Mouse (Mus musculus) erythroblast, adult 5-6 weeks (primary cell): ENCODE measurements around the gene Clip2. TPM values are rescaled to one million over a fixed set of nuclear protein-coding genes. Genes with fewer than 3 reads are reported as not detected.

Experiments
- ATAC-seq: replicated peaks from 2 replicates; pipeline ENCODE4 v1.8.0; 2016; ENCODE audit warnings: moderate number of reproducible peaks, mild to moderate bottlenecking, moderate TSS enrichment, inconsistent platforms; ENCODE audit not compliant: poor library complexity, low FRiP score, severe bottlenecking
- total RNA-seq, 2 experiments: library from RNA; stranded (forward) in 1 of 2; stranded (reverse) in 1 of 2; fragments of 150-400 nt in 1 of 2; fragments of 200-764, 138-1000 nt in 1 of 2; gene quantifications; 2 replicates each; pipeline versions ENCODE4 v1.2.3 to v1.2.4; 2015 to 2017; ENCODE audit warnings: low replicate concordance in 2 of 2

Gene Clip2
- total RNA-seq (2015; ENCODE audit: low replicate concordance) (0.21 and 0.96 TPM in 2 replicates), total RNA-seq (2017; ENCODE audit: low replicate concordance) (2.1 and 4.0 TPM in 2 replicates)

DNA sequence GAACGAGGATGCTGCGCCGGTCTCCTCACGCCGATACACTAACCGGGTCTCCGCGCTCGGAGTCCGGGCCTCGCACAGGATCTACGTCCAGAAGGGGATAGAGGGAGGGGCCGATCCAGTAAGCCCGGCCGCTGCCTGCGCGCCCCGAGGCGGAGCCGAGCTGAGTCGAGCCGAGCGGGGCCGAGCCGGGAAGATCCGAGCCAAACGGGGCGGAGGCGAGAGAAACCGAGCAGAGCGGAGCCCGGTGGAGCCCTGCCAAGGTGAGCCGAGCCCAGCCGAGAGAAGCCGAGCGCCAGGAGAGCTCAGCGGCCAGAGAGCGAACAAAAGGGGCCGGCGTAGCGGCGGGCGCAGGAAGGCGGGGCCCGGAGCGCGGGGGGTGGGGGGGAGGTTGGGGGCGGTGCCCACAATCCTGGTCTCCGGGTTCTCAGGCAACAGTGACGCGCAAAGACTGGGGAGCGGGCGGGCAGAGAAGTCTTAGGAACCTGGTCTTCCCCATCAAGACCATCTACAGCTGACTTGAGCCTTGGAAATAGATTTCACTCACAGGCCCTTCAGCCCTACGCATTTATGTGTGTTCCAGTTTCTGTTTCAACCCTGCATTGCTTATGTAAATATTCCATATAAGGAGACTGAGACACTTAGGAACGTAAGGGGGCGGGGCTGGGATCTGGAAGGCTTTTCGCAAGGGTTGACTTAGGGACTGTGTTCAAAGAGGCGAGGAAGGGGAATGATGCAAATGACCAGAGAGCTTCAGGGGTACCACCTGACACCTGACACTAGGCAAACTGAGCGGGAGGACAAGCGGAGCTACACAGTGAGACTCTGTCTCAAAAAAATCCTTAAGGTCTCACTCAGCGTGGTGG, at the start of gene Clip2:
TSS of gene Clip2 (minus strand) at position 325 of the 863 bp plus-strand sequence.
- ATAC-seq: peak; percentile 61

GRCm38 (mm10) chr5:134597711-134598110, 45.5 kb upstream of the Clip2 start:
- ATAC-seq: no peak

DNA sequence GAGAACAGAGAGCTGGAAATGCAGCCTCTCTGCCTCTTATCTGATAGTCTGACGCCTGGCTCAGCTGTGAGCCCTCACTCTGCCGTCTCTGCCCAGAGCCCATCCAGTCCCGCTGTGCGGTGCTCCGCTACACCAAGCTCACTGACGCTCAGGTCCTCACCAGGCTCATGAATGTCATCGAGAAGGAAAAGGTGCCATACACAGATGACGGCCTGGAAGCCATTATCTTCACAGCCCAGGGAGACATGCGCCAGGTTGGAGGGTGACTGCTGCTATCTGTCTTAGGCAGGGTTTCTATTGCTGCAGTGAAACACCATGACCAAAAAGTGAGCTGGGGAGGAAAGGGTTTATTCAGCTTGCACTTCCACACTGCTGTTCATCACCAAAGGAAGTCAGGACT, 40.9 kb upstream of the Clip2 start:
- peak; percentile 88 for ATAC-seq

GRCm38 (mm10) chr5:134592026-134592581, 39.9 kb upstream of the Clip2 start:
- ATAC-seq: no peak

DNA sequence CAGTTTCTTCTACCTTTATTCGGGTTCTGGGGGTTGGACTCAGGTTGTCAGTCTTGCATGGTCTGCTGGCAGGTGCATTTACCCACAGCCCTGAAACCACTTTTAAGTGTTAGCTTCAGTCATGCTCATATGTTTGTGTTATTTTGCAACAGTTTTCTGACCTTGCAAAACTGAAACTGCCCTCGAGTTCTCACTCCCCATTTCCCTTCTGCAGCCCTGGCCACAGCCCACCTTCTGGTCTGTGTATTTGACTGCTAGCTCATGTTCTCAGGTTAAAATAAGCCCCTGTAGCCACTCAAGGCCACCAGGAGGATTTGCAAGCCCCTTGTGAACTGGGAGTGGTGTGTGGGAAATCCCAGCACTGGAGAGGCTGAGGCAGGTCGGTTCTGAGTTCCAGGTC, 37.7 kb upstream of the Clip2 start:
- no peak for ATAC-seq

GRCm38 (mm10) chr5:134584798-134585197, 32.6 kb upstream of the Clip2 start:
- no peak for ATAC-seq

DNA sequence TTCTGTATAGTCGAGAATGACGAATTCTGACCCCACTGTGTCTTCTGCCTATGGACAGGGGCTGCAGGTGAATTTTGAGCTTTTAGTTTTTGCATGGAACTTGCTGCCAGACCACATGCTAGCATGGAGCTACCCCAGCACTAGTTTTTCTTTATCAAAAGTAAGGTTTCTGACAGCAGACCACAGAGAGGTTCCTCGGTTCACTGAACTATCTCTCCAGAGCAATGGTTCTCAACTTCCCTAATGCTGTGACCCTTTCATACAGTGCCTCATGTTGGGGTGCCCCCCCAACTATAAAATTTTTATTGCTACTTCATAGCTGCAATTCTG, 31.6 kb upstream of the Clip2 start:
- ATAC-seq: no peak

- no peak for ATAC-seq
These were observed 31.0 kb upstream of the Clip2 start for GRCm38 (mm10) chr5:134583006-134583883.

GRCm38 (mm10) chr5:134582221-134582907, 30.1 kb upstream of the Clip2 start:
- ATAC-seq: peak; percentile 99

DNA sequence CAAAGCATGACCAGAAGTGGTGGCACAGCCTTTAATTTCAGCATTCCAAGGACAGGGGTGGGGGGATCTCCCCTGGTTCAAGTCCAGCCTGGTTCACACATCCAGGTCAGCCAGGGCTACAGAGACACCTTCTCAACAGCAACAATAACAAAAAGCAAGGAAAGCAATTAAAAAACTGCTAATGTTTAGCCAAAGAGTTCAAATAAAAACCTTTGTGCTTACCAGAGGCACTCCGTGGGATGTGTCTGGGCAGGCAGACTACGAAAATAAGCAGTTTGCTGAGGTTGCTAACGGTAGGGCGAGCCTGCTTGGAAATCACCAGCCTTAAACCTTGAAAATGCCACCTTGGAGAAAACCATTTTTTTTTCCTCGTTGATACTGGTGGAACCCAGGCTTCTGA, 28.9 kb upstream of the Clip2 start, which contains the start of gene Rfc2:
TSS of gene Rfc2 (plus strand) at position 221 of the 400 bp plus-strand sequence.
- no peak for ATAC-seq

DNA sequence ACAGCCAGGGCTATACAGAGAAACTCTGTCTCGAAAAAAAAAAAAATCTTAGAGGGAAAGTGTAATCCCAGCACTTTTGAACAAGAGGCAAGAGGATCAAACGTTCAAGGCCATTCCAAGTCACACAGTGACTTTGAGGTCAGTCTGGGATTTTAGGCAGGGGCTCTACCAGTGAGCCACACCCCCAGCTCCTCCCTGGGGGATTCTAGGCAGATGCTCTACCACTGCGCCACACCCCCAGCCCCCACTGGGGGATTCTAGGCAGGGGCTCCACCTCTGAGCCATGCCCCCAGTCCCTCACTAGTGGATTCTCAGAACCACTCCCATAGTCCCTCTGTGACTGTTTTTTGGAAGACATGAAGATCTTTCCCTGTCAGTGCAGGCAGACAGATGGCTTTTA, 26.9 kb upstream of the Clip2 start:
- no peak for ATAC-seq

GRCm38 (mm10) chr5:134577534-134577933, 25.3 kb upstream of the Clip2 start:
- ATAC-seq: no peak

GRCm38 (mm10) chr5:134576517-134577220, 24.4 kb upstream of the Clip2 start:
- peak; percentile 55; the same call in 1 of the 2 replicates for ATAC-seq

DNA sequence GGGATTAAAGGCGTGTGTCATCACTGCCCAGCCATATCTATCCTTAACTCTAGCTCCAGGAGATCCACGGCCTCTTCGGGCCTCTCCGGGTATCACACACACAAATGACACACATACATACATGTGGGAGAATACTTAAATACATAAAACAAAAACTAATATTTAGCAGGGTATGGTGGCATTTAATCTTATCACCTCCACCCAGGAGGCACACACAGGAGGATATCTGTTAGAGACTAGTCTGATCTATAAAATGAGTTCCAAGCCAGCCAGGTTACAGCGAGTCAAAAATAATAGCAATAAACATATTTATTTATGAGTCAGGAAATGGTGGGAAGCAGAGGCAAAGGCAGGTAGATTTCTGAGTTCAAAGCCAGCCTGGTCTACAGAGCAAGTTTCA, 23.6 kb upstream of the Clip2 start:
- ATAC-seq: no peak

- 0 out of 2 replicates have a peak, but pooled peaks have one; percentile 24 for ATAC-seq
These were observed 20.4 kb upstream of the Clip2 start for GRCm38 (mm10) chr5:134572508-134573214.

DNA sequence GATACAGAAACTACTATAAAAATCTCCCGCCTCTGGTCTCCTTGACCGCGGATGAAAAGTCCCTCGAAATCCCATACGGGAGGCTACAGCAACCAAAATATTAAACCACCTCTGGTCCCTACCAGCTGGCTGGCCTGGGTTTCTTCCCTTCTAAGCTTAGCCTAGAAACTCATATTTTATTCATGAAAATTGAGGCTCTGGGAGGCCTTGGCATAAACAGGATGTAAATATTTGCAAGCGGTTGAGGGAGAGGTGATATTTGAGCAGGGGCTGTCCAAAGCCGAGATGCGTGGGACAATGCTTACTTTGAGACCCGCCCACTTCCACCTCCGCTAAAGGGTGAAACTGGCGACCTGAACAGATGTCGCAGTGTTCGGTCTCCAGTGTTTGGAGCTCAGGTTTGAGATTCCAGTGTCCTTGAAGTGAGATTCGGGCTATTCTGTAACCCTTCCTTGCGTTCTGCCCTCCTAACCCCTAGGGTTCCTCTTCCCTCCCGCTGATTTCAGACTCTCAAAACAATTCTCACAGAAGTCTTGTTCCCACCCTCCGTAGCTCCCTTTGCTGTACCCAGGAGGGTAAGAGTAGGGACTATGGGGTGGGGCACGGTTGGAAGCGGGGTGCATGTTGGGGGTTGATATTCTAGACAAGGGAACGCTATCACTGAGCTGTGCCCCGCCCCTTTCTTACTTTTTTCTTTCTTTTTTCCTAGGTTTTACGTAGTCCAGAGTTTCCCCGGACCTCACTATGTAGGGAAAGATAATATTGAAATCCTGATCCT, 19.7 kb upstream of the Clip2 start:
- peak; percentile 55; the same call in 1 of the 2 replicates for ATAC-seq

DNA sequence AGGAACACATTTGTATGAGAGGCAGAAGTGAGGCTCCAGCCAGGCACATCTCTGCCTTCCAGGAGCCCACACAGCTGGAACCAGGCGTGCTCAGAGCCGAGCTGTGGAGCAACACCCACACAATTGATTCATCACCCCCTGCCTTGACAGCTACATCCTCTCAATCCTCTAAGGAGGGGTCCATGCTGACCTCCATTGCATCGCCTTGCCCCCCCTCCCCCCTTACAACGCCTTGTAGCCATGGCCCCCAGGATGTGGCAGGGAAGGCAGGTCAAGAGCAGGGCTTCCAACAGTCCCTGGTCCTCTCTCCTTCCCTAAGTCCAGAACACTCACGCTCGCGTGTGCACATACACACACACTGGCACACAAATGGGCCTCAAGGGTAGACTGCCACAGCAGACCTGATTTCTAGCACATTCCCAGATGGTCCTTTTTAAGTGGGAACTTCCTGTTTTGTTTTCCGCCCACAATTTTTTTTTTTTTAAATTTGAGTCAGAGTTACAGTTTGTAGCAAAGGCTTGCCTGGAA, 16.8 kb upstream of the Clip2 start:
- no peak for ATAC-seq
